Mouse (Mus musculus) monocyte, adult 5-6 weeks (primary cell): Measurements from ENCODE around the gene Ly9. TPM values are rescaled to one million over a fixed set of nuclear protein-coding genes. Genes with fewer than 3 reads are reported as not detected.

ENCODE experiments used
- total RNA-seq: library from RNA; stranded (forward); fragments of 200-1000, 200-491, 200-594 nt; gene quantifications from 3 replicates; pipeline ENCODE4 v1.2.3, GENCODE M21; 2017

Ly9 gene
- total RNA-seq, 1 experiment from 2014 or later, result 80.7 TPM

Other genes starting within 250 kb of the Ly9 start
- gene Klhdc9, start 246.6 kb downstream of the Ly9 start, total RNA-seq, result not detected in 3 replicates
- gene Nectin4, start 237.3 kb downstream of the Ly9 start, total RNA-seq, result 2.0 to 3.9 TPM (median 2.5 TPM) in 3 replicates
- 328 to 413 TPM (median 376 TPM) in 3 replicates for gene Arhgap30, start 218.5 kb downstream of the Ly9 start, total RNA-seq
- gene Usf1, start 196.1 kb downstream of the Ly9 start, total RNA-seq, result 91.6 to 117 TPM (median 94.5 TPM) in 3 replicates
- gene Tstd1, start 188.5 kb downstream of the Ly9 start, total RNA-seq, result 3.9 to 9.0 TPM (median 4.9 TPM) in 3 replicates
- gene F11r, start 169.9 kb downstream of the Ly9 start, total RNA-seq, result 3.5 to 8.6 TPM (median 4.5 TPM) in 3 replicates
- 10.6 to 14.2 TPM (median 11.8 TPM) in 3 replicates for gene Alyref2, start 103.9 kb downstream of the Ly9 start, total RNA-seq
- not detected in 3 replicates for gene Itln1, start 72.1 kb downstream of the Ly9 start, total RNA-seq
- 232 to 381 TPM (median 239 TPM) in 3 replicates for gene Cd244a, start 48.2 kb downstream of the Ly9 start, total RNA-seq
- gene Slamf7, start 45.6 kb upstream of the Ly9 start, total RNA-seq, result 37.7 to 95.2 TPM (median 47.4 TPM) in 3 replicates
- 279 to 329 TPM (median 318 TPM) in 3 replicates for gene Cd48, start 74.6 kb upstream of the Ly9 start, total RNA-seq
- 1.7 to 10.9 TPM (median 4.9 TPM) in 3 replicates for gene Slamf1, start 159.7 kb upstream of the Ly9 start, total RNA-seq
- gene Cd84, start 232.3 kb upstream of the Ly9 start, total RNA-seq, result 152 to 228 TPM (median 167 TPM) in 3 replicates